Mouse (Mus musculus): Measurements from ENCODE around the gene Orai3. TPM values are rescaled to one million over a fixed set of nuclear protein-coding genes. Genes with fewer than 3 reads are reported as not detected.
A peak's percentile ranks its signal among the peaks of the same experiment; 100 is the strongest.

Gene Orai3
- polyA plus RNA-seq, 1 experiment from 2014 or later = 20.3 TPM

GRCm38 (mm10) chr7:127823236-127824171 lies 53.9 kb downstream of the Orai3 start:
- Histone ChIP-seq H3K4me2 (ENCODE audit: low read depth, low read length) (peak overlapping the region; percentile 59), H3K9ac (ENCODE audit: low read length) (peak overlapping the region; percentile 62), H3K9me3 (replicated peaks; ENCODE audit: control insufficient read depth, low read length) (no peaks in the 10 kb centered on the region), H3K36me3 (ENCODE audit: control insufficient read depth, insufficient read depth) (no peaks in the 10 kb centered on the region), H3K27me3 (ENCODE audit: control insufficient read depth, insufficient read depth, low read length) (no peaks in the 10 kb centered on the region; the same call in 1 of the 2 replicates), H3K4me1 (ENCODE audit: control insufficient read depth, insufficient read depth, low read length) (0 out of 2 replicates have a peak, but pooled peaks cover 3% of the 10 kb centered on the region), H3K27ac (ENCODE audit: low read length) (no peak overlapping the region), H3K4me3 (ENCODE audit: low read length) (peak overlapping the region; percentile 47)
- 62% methylated on average over 8 of the region's 11 CpGs for WGBS
- ATAC-seq (replicated peaks; ENCODE audit: extremely low read depth, insufficient read depth, low FRiP score) = 0 out of 2 replicates have a peak, but pooled peaks have one; percentile 8

- Histone ChIP-seq H3K9me3 (replicated peaks; ENCODE audit: control insufficient read depth, low read length) (no peaks in the 10 kb centered on the region), H3K27me3 (ENCODE audit: control insufficient read depth, insufficient read depth, low read length) (no peaks in the 10 kb centered on the region; the same call in 1 of the 2 replicates), H3K4me3 (ENCODE audit: low read length) (peak within 1 kb of the TSS; percentile 47), H3K4me2 (ENCODE audit: low read depth, low read length) (peak within 1 kb of the TSS; percentile 59), H3K27ac (ENCODE audit: low read length) (no peak within 1 kb of the TSS), H3K9ac (ENCODE audit: low read length) (peak within 1 kb of the TSS; percentile 62), H3K36me3 (ENCODE audit: control insufficient read depth, insufficient read depth) (no peaks in the 10 kb centered on the region), H3K4me1 (ENCODE audit: control insufficient read depth, insufficient read depth, low read length) (0 out of 2 replicates have a peak, but pooled peaks cover 3% of the 10 kb centered on the region)
- no peak for ATAC-seq (replicated peaks; ENCODE audit: extremely low read depth, insufficient read depth, low FRiP score)
- 11% methylated on average over 27 of the region's 38 CpGs for WGBS
These were observed 54.7 kb downstream of the Orai3 start, which contains the start of the genes Stx4a and Stx1b for GRCm38 (mm10) chr7:127824176-127824871. TSS of gene Stx4a (plus strand) at chr7:127824294. TSS of gene Stx1b (minus strand) at chr7:127824549.

Other genes starting within 250 kb of the Orai3 start
- gene Tmem265, start 208.4 kb upstream of the Orai3 start, polyA plus RNA-seq (2015; fragmentation: Nextera tagmentation; extraction: Ambion mirVana) = 3.8 and 3.9 TPM in 2 replicates
- 33.2 and 36.6 TPM in 2 replicates for gene Phkg2, start 196.5 kb upstream of the Orai3 start, polyA plus RNA-seq (2015; fragmentation: Nextera tagmentation; extraction: Ambion mirVana)
- 14.0 and 15.8 TPM in 2 replicates for gene Ccdc189, start 181.2 kb upstream of the Orai3 start, polyA plus RNA-seq (2015; fragmentation: Nextera tagmentation; extraction: Ambion mirVana)
- 31.1 and 33.9 TPM in 2 replicates for gene Rnf40, start 181.0 kb upstream of the Orai3 start, polyA plus RNA-seq (2015; fragmentation: Nextera tagmentation; extraction: Ambion mirVana)
- gene Zfp629, start 154.0 kb upstream of the Orai3 start, polyA plus RNA-seq (2015; fragmentation: Nextera tagmentation; extraction: Ambion mirVana) = 9.6 and 11.2 TPM in 2 replicates
- 36.9 and 37.5 TPM in 2 replicates for gene Bcl7c, start 60.9 kb upstream of the Orai3 start, polyA plus RNA-seq (2015; fragmentation: Nextera tagmentation; extraction: Ambion mirVana)
- 6.2 and 6.6 TPM in 2 replicates for gene Ctf1, start 57.1 kb upstream of the Orai3 start, polyA plus RNA-seq (2015; fragmentation: Nextera tagmentation; extraction: Ambion mirVana)
- gene Ctf2, start 37.6 kb upstream of the Orai3 start, polyA plus RNA-seq (2015; fragmentation: Nextera tagmentation; extraction: Ambion mirVana) = 0.11 TPM in 2 replicates
- gene Fbxl19, start 25.3 kb upstream of the Orai3 start, polyA plus RNA-seq (2015; fragmentation: Nextera tagmentation; extraction: Ambion mirVana) = 1.3 and 2.1 TPM in 2 replicates
- 10.3 and 12.3 TPM in 2 replicates for gene Setd1a, start 6.9 kb downstream of the Orai3 start, polyA plus RNA-seq (2015; fragmentation: Nextera tagmentation; extraction: Ambion mirVana)
- gene Gm49388, start 15.8 kb downstream of the Orai3 start, polyA plus RNA-seq (2015; fragmentation: Nextera tagmentation; extraction: Ambion mirVana) = not detected in 2 replicates
- 24.5 and 24.9 TPM in 2 replicates for gene Hsd3b7, start 30.8 kb downstream of the Orai3 start, polyA plus RNA-seq (2015; fragmentation: Nextera tagmentation; extraction: Ambion mirVana)
- gene Stx4a, start 54.5 kb downstream of the Orai3 start, polyA plus RNA-seq (2015; fragmentation: Nextera tagmentation; extraction: Ambion mirVana) = 50.3 and 53.7 TPM in 2 replicates
- 1.0 and 1.3 TPM in 2 replicates for gene Stx1b, start 54.7 kb downstream of the Orai3 start, polyA plus RNA-seq (2015; fragmentation: Nextera tagmentation; extraction: Ambion mirVana)
- gene Zfp646, start 106.4 kb downstream of the Orai3 start, polyA plus RNA-seq (2015; fragmentation: Nextera tagmentation; extraction: Ambion mirVana) = 6.8 and 7.4 TPM in 2 replicates
- 9.1 and 10.4 TPM in 2 replicates for gene Zfp668, start 107.0 kb downstream of the Orai3 start, polyA plus RNA-seq (2015; fragmentation: Nextera tagmentation; extraction: Ambion mirVana)
- gene Prss53, start 121.2 kb downstream of the Orai3 start, polyA plus RNA-seq (2015; fragmentation: Nextera tagmentation; extraction: Ambion mirVana) = 1.5 and 1.8 TPM in 2 replicates
- not detected in 2 replicates for gene Gm21974, start 125.6 kb downstream of the Orai3 start, polyA plus RNA-seq (2015; fragmentation: Nextera tagmentation; extraction: Ambion mirVana)
- 99.9 and 113 TPM in 2 replicates for gene Vkorc1, start 125.8 kb downstream of the Orai3 start, polyA plus RNA-seq (2015; fragmentation: Nextera tagmentation; extraction: Ambion mirVana)
- gene Bckdk, start 134.3 kb downstream of the Orai3 start, polyA plus RNA-seq (2015; fragmentation: Nextera tagmentation; extraction: Ambion mirVana) = 141 and 149 TPM in 2 replicates
- 26.1 and 30.4 TPM in 2 replicates for gene Kat8, start 142.7 kb downstream of the Orai3 start, polyA plus RNA-seq (2015; fragmentation: Nextera tagmentation; extraction: Ambion mirVana)
- 1.6 and 8.3 TPM in 2 replicates for gene Prss8, start 160.3 kb downstream of the Orai3 start, polyA plus RNA-seq (2015; fragmentation: Nextera tagmentation; extraction: Ambion mirVana)
- gene Prss36, start 176.9 kb downstream of the Orai3 start, polyA plus RNA-seq (2015; fragmentation: Nextera tagmentation; extraction: Ambion mirVana) = 8.8 and 9.6 TPM in 2 replicates
- 249 and 255 TPM in 2 replicates for gene Fus, start 197.6 kb downstream of the Orai3 start, polyA plus RNA-seq (2015; fragmentation: Nextera tagmentation; extraction: Ambion mirVana)
- 60.8 and 72.1 TPM in 2 replicates for gene Pycard, start 224.1 kb downstream of the Orai3 start, polyA plus RNA-seq (2015; fragmentation: Nextera tagmentation; extraction: Ambion mirVana)
- 0.84 and 1.0 TPM in 2 replicates for gene Trim72, start 234.1 kb downstream of the Orai3 start, polyA plus RNA-seq (2015; fragmentation: Nextera tagmentation; extraction: Ambion mirVana)